Mouse (Mus musculus) adrenal gland, adult (tissue): ENCODE measurements at regions not wholly inside any gene's neighbourhood (a gene's known extent, or its start where the extent isn't known, plus 50 kb on each side); places are given as distances from the start of the nearest gene placed in this dataset.
"Not testable (repeated sequence)": the region's sequence is repeated elsewhere in the genome, so short reads cannot be mapped to it uniquely, and the experiment has no call there.

Experiments used
- DNase-seq, 2 experiments: peaks; one replicate each; pipeline ENCODE4 v3.0.0; 2022 to 2023; ENCODE audit warnings: low spot score in 1 of 2; ENCODE audit not compliant: inconsistent age in 2 of 2

- DNase-seq: no peak
These were observed 163.5 kb upstream of the Cdkn3 start for GRCm38 (mm10) chr14:46596696-46597359.

DNA sequence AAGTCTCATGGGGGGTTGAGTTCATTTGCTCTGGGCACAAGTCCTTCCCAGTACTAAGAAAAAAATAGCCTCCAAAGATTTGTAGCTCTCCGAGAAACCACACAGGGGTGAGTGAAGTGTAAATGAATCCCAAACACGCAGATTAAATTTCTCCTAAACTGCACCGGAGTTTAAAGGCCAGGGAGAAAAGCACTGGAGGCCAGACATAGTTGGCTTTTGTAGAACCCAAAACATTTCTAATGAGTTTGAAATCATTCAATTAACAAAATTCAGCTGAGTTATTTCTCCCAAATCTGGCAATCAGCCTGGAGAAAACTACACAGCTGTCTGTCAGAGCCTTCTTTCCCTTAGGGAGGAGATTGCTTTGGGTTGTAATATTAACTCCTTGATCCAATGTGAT is 166.2 kb upstream of the Cdkn3 start:
- no peak for DNase-seq

- no peak for DNase-seq
These were observed 168.5 kb upstream of the Cdkn3 start for GRCm38 (mm10) chr14:46591753-46592359.

DNA sequence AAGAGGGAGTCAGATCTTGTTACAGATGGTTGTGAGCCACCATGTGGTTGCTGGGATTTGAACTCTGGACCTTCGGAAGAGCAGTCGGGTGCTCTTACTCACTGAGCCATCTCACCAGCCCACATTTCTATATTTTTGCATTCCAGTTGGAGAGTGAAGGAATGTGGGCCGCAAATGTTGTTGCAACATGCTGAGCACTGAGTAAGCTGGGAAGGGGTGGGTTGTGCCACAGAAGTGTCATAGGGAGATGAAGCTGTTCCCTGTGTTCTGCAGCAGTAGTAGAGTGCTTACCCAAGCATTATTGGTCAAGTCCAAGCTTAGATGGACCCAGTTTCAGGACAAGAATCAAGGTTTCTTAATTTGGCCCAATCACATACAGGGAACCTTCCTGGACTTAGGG is 169.1 kb upstream of the Cdkn3 start:
- DNase-seq: no peak

DNA sequence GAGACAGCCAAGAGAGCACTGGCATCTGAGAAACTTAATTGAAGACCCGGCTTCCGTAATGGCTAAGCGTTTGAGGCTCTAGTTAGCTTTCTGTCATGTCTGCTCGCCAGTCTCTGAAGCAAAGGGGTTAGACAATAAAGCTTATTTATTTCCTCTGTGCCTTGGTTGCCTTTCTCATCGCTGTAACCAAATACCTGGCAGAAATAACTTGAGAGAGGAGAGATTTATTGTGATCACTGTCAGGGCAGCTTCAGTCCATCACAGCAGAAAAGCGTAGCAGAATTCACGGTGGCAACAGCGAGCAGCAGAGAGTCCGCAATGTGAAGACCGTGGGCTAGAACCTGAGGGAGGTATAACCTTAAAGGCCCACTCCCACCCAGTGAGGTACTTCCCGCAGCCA is 174.2 kb upstream of the Cdkn3 start:
- DNase-seq: no peak

GRCm38 (mm10) chr14:46578051-46579000 is 182.0 kb upstream of the Cdkn3 start:
- DNase-seq: no peak

GRCm38 (mm10) chr14:46575889-46576288 is 184.5 kb upstream of the Cdkn3 start:
- DNase-seq: no peak

DNA sequence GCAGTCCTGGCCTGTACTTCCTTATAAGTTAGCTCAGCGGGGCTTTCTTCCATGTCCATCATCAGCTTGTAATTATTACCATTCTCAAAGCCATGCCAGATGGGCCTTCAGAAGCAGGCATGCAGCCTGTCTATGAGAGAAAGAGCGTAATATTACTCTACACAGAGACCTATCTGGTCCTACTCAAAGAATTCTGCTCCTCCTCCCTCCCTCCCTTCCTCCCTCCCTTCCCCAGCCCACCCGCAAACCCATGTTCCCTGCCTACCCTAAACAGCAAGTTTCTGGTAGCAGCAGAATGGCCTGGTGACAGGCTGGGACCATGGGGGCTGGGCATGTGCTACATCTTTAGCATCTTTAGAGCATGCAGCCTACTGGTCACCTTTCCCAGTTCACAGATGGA is 184.9 kb upstream of the Cdkn3 start:
- DNase-seq: no peak

GRCm38 (mm10) chr14:46573401-46573800 is 182.9 kb upstream of the Bmp4 start:
- DNase-seq: no peak

- DNase-seq: not testable (repeated sequence)
These were observed 182.5 kb upstream of the Bmp4 start for GRCm38 (mm10) chr14:46572972-46573371.

GRCm38 (mm10) chr14:46571841-46572240 is 181.4 kb upstream of the Bmp4 start:
- DNase-seq: no peak

- DNase-seq: no peak
These were observed 178.8 kb upstream of the Bmp4 start for GRCm38 (mm10) chr14:46569273-46569672.

GRCm38 (mm10) chr14:46567411-46567780 is 176.9 kb upstream of the Bmp4 start:
- DNase-seq: peak; percentile 40 to 57

DNA sequence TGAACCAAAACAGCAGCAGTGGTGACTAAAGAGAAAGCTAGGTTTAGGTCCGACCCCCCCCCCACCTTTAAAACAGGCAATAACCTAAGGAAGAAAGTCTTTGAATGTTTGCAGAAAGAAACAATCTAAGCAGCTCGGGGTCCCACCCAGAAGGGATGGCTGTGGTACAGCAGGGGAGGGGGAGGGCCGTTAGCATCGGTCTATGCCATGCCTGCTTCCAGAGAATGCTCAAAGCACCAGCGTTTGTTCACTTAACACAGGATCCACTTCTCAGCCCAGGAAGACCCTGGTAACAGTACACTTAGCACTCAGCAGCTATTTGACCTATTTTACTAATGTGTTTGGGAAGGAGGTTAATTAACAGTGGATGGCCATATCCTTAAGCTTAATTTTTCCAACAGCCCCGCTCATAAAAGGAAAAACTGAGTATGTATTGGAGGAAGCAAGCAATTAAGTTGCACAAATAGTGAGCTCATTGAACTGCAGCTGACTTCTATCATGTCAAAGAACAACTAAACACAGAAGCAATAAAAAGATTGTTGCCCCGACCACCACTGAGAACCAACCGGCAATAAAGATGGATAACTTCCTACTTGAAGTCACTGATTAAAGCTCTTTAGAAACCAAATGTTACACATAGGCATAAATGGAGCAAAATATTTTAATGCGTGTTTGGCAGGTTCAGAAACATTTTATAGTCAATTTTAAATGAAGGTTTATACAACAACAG is 176.4 kb upstream of the Bmp4 start:
- DNase-seq: no peak

DNA sequence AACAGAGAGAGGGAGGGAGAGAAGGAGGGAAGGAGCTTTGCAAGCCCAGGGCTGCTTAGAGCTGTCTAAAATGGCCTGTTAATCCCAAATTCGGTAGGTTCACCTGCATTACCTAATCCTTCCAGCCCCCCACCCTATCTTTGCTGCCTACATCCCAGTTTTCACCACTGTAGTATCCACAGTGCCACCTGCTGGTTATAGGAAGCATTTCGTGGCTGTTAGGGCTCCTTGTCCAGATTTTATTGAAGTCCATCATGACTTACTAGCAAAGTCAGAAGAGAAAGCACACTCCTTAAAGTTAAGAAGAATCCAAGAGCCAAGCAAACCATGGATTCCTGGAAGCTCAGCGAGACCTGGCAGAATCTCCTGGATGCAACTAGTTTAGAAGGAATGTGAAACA is 174.5 kb upstream of the Bmp4 start:
- peak; percentile 30 to 77 for DNase-seq

DNA sequence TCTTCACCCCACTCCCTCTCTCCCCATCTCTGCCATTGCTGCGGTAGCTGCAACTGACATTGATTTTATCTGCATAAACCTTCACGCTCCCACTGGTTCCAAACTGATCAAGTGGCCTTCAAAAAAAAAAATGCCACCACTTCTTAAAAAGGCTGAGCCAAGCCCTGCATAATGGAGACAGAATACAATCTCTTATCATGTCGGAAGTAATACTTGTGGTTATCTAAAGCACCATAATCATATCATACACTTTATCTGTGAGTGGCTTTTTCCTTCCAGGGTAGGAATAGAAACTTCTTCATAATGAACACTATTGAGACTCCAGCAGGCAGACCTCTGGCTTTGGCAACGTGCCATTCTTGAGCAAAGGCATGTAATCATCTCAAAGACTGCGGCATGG is 171.5 kb upstream of the Bmp4 start:
- DNase-seq: no peak

DNA sequence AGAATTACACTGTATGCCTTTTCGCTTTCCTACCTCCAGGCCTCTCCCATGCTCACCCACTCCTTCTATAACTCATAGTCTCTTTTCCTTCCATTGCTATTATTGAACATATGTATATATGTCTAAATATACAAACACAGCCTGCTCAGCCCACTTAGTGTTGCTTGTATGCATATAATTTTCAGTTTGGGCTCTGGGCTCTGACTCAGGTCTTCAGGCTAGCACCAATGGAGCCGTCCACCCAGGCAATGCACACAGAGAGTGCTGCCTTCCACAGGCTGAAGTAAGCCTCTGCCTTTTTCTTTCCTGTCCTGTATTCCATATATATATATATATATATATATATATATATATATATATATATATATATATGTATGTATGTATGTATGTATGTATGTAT is 162.8 kb upstream of the Bmp4 start:
- no peak for DNase-seq

- no peak for DNase-seq
These were observed 155.7 kb upstream of the Bmp4 start for GRCm38 (mm10) chr14:46546146-46546545.

GRCm38 (mm10) chr14:46539466-46540187 is 149.2 kb upstream of the Bmp4 start:
- DNase-seq: no peak

- no peak for DNase-seq
These were observed 145.7 kb upstream of the Bmp4 start for GRCm38 (mm10) chr14:46536002-46536762.
